Mouse (Mus musculus): Measurements from ENCODE around the gene Ippk. TPM values are rescaled to one million over a fixed set of nuclear protein-coding genes. Genes with fewer than 3 reads are reported as not detected.

Ippk gene
- polyA plus RNA-seq, 2 experiments, result 9.8 to 14.5 TPM

DNA sequence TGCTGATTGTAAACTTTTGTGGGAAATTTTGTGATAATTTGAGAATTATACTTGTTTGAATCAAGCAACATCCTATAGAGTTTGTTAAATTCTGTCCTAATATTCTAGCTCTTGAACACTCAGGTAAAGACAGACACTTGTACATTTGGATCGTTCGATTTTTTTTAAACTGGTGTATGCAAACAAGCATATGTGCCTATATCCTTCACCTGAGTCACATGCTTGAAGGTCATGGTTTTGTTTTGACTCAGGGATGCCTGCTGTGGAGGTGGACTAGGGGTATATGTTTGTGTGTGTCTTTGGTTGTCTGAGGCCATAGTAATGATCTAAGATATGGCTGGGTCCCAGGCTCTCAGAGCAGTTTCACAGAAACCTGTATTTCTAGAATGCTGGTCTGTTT is 41.9 kb downstream of the Ippk start:
- H3K36me3 ChIP-seq (ENCODE audit: control insufficient read depth, insufficient read depth, low read length), result peaks cover 28% of the 10 kb centered on the region
- no peak overlapping the region for H3K4me3 ChIP-seq (replicated peaks; ENCODE audit: low read length)
- H3K4me2 ChIP-seq (replicated peaks; ENCODE audit: low read depth, low read length, severe bottlenecking), result no peak overlapping the region
- no peaks in the 10 kb centered on the region for H3K9me3 ChIP-seq (ENCODE audit: control insufficient read depth, low read length)
- WGBS, result 92% methylated on average over 2 of the region's 2 CpGs
- no peak for ATAC-seq (ENCODE audit: low FRiP score, low read depth)
- H3K4me1 ChIP-seq (ENCODE audit: control insufficient read depth, insufficient read depth, low read length), result peaks cover 33% of the 10 kb centered on the region
- H3K27me3 ChIP-seq (ENCODE audit: control insufficient read depth, insufficient read depth, low read length), result no peaks in the 10 kb centered on the region
- TF ChIP-seq POLR2A (IDR thresholded peaks at IDR 0.05; ENCODE audit: borderline replicate concordance, extremely low read depth, insufficient read depth, insufficient read length), result no peak
- no peak overlapping the region for H3K27ac ChIP-seq (replicated peaks; ENCODE audit: low read depth, low read length)
- DNase-seq (ENCODE audit: low spot score), result no peak
- H3K9ac ChIP-seq (ENCODE audit: low read depth, low read length, severe bottlenecking), result no peak overlapping the region

DNA sequence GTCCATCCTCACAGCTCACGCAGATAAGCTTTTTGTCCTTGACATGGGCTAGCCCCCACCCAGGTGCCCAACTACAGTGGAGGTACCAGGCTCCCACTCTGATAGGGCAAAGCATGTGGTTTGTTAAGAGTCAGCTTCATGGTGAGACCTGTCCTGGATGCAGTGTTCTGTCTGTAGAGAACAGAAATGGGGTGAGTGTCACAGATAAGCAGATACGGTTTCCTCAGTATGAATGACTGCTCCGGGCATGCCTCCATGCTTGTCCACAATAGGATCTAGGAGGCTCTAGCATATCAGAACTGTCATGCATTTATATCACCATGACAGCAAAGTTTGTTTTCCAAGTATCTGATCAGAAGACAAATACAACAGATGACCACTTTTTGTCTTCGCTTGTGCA is 44.8 kb downstream of the Ippk start:
- Histone ChIP-seq H3K4me1 (ENCODE audit: control insufficient read depth, insufficient read depth, low read length) (peaks cover 28% of the 10 kb centered on the region), H3K9ac (ENCODE audit: low read depth, low read length, severe bottlenecking) (no peak overlapping the region), H3K27ac (replicated peaks; ENCODE audit: low read depth, low read length) (peak overlapping the region; percentile 89), H3K27me3 (ENCODE audit: control insufficient read depth, insufficient read depth, low read length) (no peaks in the 10 kb centered on the region), H3K36me3 (ENCODE audit: control insufficient read depth, insufficient read depth, low read length) (peaks cover 21% of the 10 kb centered on the region), H3K4me2 (replicated peaks; ENCODE audit: low read depth, low read length, severe bottlenecking) (no peak overlapping the region), H3K9me3 (ENCODE audit: control insufficient read depth, low read length) (no peaks in the 10 kb centered on the region), H3K4me3 (replicated peaks; ENCODE audit: low read length) (no peak overlapping the region)
- ATAC-seq (ENCODE audit: low FRiP score, low read depth) (no peak), DNase-seq (ENCODE audit: low spot score) (no peak)
- WGBS, result 93% methylated on average over 4 of the region's 4 CpGs
- TF ChIP-seq POLR2A (IDR thresholded peaks at IDR 0.05; ENCODE audit: borderline replicate concordance, extremely low read depth, insufficient read depth, insufficient read length), result no peak

DNA sequence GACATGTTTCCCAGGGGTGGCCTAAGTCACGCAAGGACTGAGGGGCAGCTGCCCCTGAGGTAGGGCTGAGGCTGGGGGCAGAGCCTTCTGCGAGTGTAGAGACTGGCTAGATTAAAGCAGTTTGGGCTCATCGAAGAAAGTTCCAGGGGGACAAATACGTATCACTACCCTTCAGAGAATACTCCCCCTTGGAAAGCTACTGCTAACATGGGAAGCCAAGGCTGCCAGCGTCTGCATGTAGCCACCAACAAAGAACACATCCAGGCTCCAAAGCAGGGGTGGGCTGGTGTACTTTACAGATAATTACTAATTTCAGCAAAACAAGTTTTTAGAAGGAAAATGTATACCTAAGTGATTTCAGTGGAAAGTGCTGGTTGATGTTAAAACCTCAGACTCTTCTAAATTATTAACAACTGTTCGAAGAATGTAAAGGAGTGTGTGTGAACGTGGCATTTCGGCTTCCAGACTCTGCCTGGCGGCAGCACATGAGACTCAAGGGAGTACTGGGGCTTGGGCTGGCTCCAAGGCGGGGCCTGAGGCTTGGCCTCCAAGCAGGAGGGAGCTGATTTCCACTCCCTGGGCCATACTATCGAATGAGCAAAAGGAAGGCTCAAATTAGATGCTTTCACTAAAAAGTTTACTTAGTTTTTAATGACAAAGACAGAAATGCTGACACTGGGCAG is 45.5 kb downstream of the Ippk start:
- Histone ChIP-seq H3K27me3 (ENCODE audit: control insufficient read depth, insufficient read depth, low read length) (no peaks in the 10 kb centered on the region), H3K4me1 (ENCODE audit: control insufficient read depth, insufficient read depth, low read length) (peaks cover 28% of the 10 kb centered on the region), H3K9ac (ENCODE audit: low read depth, low read length, severe bottlenecking) (no peak overlapping the region), H3K4me3 (replicated peaks; ENCODE audit: low read length) (no peak overlapping the region), H3K27ac (replicated peaks; ENCODE audit: low read depth, low read length) (peak overlapping the region; percentile 89), H3K9me3 (ENCODE audit: control insufficient read depth, low read length) (no peaks in the 10 kb centered on the region), H3K4me2 (replicated peaks; ENCODE audit: low read depth, low read length, severe bottlenecking) (no peak overlapping the region), H3K36me3 (ENCODE audit: control insufficient read depth, insufficient read depth, low read length) (peaks cover 18% of the 10 kb centered on the region)
- WGBS, result 23% methylated on average over 11 of the region's 11 CpGs
- no peak for TF ChIP-seq POLR2A (IDR thresholded peaks at IDR 0.05; ENCODE audit: borderline replicate concordance, extremely low read depth, insufficient read depth, insufficient read length)
- DNase-seq (ENCODE audit: low spot score) (peak; percentile 84), ATAC-seq (ENCODE audit: low FRiP score, low read depth) (peak; percentile 88)

DNA sequence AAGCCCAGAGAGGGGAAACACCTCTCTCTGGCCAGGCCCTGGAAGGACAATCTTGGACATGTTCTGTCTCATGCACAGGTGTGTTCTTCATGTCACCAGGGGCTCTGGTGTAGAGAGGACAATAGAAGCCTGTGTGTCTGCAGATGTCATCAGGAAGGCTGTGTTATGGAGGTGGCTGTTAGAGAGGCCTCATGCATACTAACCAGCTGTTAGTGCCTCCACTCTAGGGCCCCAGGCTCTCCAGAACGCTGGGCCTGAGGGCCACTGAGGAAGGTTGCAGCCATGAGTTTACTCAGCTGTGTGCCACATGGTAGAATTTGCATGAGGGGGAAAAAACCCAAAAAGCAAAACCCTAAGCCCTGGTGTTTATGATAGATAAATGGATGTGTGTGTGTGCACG is 46.5 kb downstream of the Ippk start:
- Histone ChIP-seq H3K4me1 (ENCODE audit: control insufficient read depth, insufficient read depth, low read length) (peaks cover 28% of the 10 kb centered on the region), H3K9ac (ENCODE audit: low read depth, low read length, severe bottlenecking) (no peak overlapping the region), H3K36me3 (ENCODE audit: control insufficient read depth, insufficient read depth, low read length) (peaks cover 9% of the 10 kb centered on the region), H3K4me3 (replicated peaks; ENCODE audit: low read length) (no peak overlapping the region), H3K4me2 (replicated peaks; ENCODE audit: low read depth, low read length, severe bottlenecking) (no peak overlapping the region), H3K27me3 (ENCODE audit: control insufficient read depth, insufficient read depth, low read length) (no peaks in the 10 kb centered on the region), H3K27ac (replicated peaks; ENCODE audit: low read depth, low read length) (peak overlapping the region; percentile 89), H3K9me3 (ENCODE audit: control insufficient read depth, low read length) (no peaks in the 10 kb centered on the region)
- WGBS, result 35% methylated on average over 2 of the region's 2 CpGs
- TF ChIP-seq POLR2A (IDR thresholded peaks at IDR 0.05; ENCODE audit: borderline replicate concordance, extremely low read depth, insufficient read depth, insufficient read length), result no peak
- peak; percentile 34 for DNase-seq (ENCODE audit: low spot score)
- ATAC-seq (ENCODE audit: low FRiP score, low read depth), result peak; percentile 50; the same call in 1 of the 2 replicates

DNA sequence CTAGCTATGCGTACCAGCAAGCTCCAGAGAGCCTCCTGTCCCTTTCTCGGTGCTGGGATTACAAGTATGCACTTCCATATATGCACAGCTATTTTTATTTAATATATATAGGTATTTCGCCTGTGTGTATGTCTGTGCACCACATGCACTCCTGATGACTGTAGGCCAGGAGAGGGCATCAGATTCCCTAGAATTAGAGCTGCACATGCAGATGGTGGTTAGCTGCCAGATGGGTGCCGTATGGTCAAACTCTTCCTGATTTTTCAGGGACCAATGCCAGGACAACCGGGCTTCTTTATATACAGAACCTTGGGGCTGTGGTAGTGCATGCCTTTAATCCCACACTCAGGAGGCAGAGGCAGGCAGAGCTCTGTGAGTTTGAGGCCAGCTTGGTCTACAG is 48.0 kb downstream of the Ippk start:
- WGBS, result 86% methylated on average over 5 of the region's 5 CpGs
- no peak overlapping the region for H3K4me3 ChIP-seq (replicated peaks; ENCODE audit: low read length)
- no peak for ATAC-seq (ENCODE audit: low FRiP score, low read depth)
- TF ChIP-seq POLR2A (IDR thresholded peaks at IDR 0.05; ENCODE audit: borderline replicate concordance, extremely low read depth, insufficient read depth, insufficient read length), result no peak
- H3K9ac ChIP-seq (ENCODE audit: low read depth, low read length, severe bottlenecking), result no peak overlapping the region
- peaks cover 23% of the 10 kb centered on the region for H3K4me1 ChIP-seq (ENCODE audit: control insufficient read depth, insufficient read depth, low read length)
- no peaks in the 10 kb centered on the region for H3K27me3 ChIP-seq (ENCODE audit: control insufficient read depth, insufficient read depth, low read length)
- 0 out of 2 replicates have a peak, but pooled peaks cover 4% of the 10 kb centered on the region for H3K36me3 ChIP-seq (ENCODE audit: control insufficient read depth, insufficient read depth, low read length)
- H3K9me3 ChIP-seq (ENCODE audit: control insufficient read depth, low read length), result no peaks in the 10 kb centered on the region
- H3K4me2 ChIP-seq (replicated peaks; ENCODE audit: low read depth, low read length, severe bottlenecking), result no peak overlapping the region
- no peak overlapping the region for H3K27ac ChIP-seq (replicated peaks; ENCODE audit: low read depth, low read length)
- no peak for DNase-seq (ENCODE audit: low spot score)
